Mouse (Mus musculus) CH12.LX (cell line): ENCODE results near the gene Nle1. TPM values are rescaled to one million over a fixed set of nuclear protein-coding genes. Genes with fewer than 3 reads are reported as not detected.

Experiments
- DNase-seq: peaks from one replicate; pipeline ENCODE4 v3.0.0-alpha.2; 2013; ENCODE audit errors: extremely low read depth
- H3K27ac ChIP-seq: 2 replicates; pipeline ENCODE4 v1.5.1; 2012; ENCODE audit warnings: low read depth, mild to moderate bottlenecking, control low read depth, moderate library complexity; ENCODE audit not compliant: insufficient read depth
- H3K27me3 ChIP-seq: replicated peaks from 2 replicates; pipeline ENCODE3; 2012; ENCODE audit warnings: inconsistent platforms
- H3K36me3 ChIP-seq, 2 experiments: replicated peaks in 1 of 2; 2 replicates each; pipeline versions ENCODE3 to v1.6.1; 2012; ENCODE audit warnings: inconsistent platforms in 1 of 2, low read length in 1 of 2, mild to moderate bottlenecking in 1 of 2, mixed read lengths in 1 of 2, moderate library complexity in 1 of 2; ENCODE audit not compliant: control insufficient read depth in 1 of 2, insufficient read depth in 1 of 2
- H3K4me1 ChIP-seq, 2 experiments: 2 replicates each; pipeline ENCODE4 v1.6.1; 2012; ENCODE audit warnings: inconsistent platforms in 1 of 2, moderate library complexity in 1 of 2; ENCODE audit not compliant: insufficient read depth in 2 of 2, control insufficient read depth in 1 of 2
- H3K4me2 ChIP-seq: 2 replicates; pipeline ENCODE4 v1.6.1; 2012; ENCODE audit warnings: low read depth, mild to moderate bottlenecking, control low read depth; ENCODE audit not compliant: poor library complexity, insufficient read depth, severe bottlenecking
- H3K4me3 ChIP-seq, 3 experiments: fragments of 150-350 bp in 1 of 3; sonication (generic) in 1 of 3; replicated peaks in 1 of 3; 2 replicates each; pipeline versions ENCODE3 to v1.5.1; 2011 to 2012; ENCODE audit warnings: low read depth in 2 of 3, low read length in 2 of 3, mild to moderate bottlenecking in 2 of 3, moderate library complexity in 2 of 3, control low read depth in 1 of 3, improper control_type of control experiment in 1 of 3, inconsistent platforms in 1 of 3, mixed read lengths in 1 of 3; ENCODE audit not compliant: poor library complexity in 1 of 3
- H3K79me2 ChIP-seq: replicated peaks from 2 replicates; pipeline ENCODE4 v1.6.1; 2012; ENCODE audit warnings: mild to moderate bottlenecking, moderate library complexity; ENCODE audit not compliant: control insufficient read depth, poor library complexity, insufficient read depth, severe bottlenecking; ENCODE audit errors: extremely low read depth
- H3K9ac ChIP-seq: 2 replicates; pipeline ENCODE4 v1.6.1; 2012; ENCODE audit warnings: low read depth, mild to moderate bottlenecking, control low read depth, moderate library complexity; ENCODE audit not compliant: insufficient read depth
- H3K9me3 ChIP-seq: replicated peaks from 2 replicates; pipeline ENCODE3; 2012; ENCODE audit warnings: low read length, inconsistent platforms, mixed read lengths
- BHLHE40 ChIP-seq: IDR thresholded peaks from 2 replicates; pipeline ENCODE4 v1.6.1; 2011; ENCODE audit warnings: mild to moderate bottlenecking, low read depth, low read length, improper control_type of control experiment
- CHD1 ChIP-seq: IDR thresholded peaks from 2 replicates; pipeline ENCODE4 v1.6.1; 2012; ENCODE audit warnings: low read depth, low read length, improper control_type of control experiment, inconsistent platforms
- CHD2 ChIP-seq: IDR thresholded peaks from 2 replicates; pipeline ENCODE4 v1.6.1; 2011; ENCODE audit warnings: low read length, improper control_type of control experiment
- CTCF ChIP-seq, 2 experiments: IDR thresholded peaks in 1 of 2; conservative IDR thresholded peaks in 1 of 2; 2 replicates each; pipeline ENCODE4 v1.5.1; 2011 to 2012; ENCODE audit warnings: low read depth in 2 of 2, low read length in 2 of 2, improper control_type of control experiment in 1 of 2, inconsistent platforms in 1 of 2, mild to moderate bottlenecking in 1 of 2, moderate library complexity in 1 of 2
- E2F4 ChIP-seq: IDR thresholded peaks from 2 replicates; pipeline ENCODE4 v1.6.1; 2011; ENCODE audit warnings: low read depth, low read length, improper control_type of control experiment; ENCODE audit not compliant: insufficient replicate concordance
- ELF1 ChIP-seq: IDR thresholded peaks from 2 replicates; pipeline ENCODE4 v1.6.1; 2014; ENCODE audit warnings: low read depth, mild to moderate bottlenecking, inconsistent platforms, low read length, improper control_type of control experiment
- EP300 ChIP-seq: IDR thresholded peaks from 2 replicates; pipeline ENCODE4 v1.6.1; 2011; ENCODE audit warnings: low read length, improper control_type of control experiment
- ETS1 ChIP-seq: conservative IDR thresholded peaks from 2 replicates; pipeline ENCODE4 v1.6.1; 2012; ENCODE audit warnings: low read depth, mild to moderate bottlenecking, inconsistent platforms, low read length, improper control_type of control experiment, moderate library complexity
- GABPA ChIP-seq: IDR thresholded peaks from 2 replicates; pipeline ENCODE4 v1.6.1; 2012; ENCODE audit warnings: low read depth, low read length, improper control_type of control experiment, inconsistent platforms; ENCODE audit not compliant: insufficient replicate concordance
- HCFC1 ChIP-seq: IDR thresholded peaks from 2 replicates; pipeline ENCODE4 v1.6.1; 2012; ENCODE audit warnings: low read depth, mild to moderate bottlenecking, inconsistent platforms, low read length, improper control_type of control experiment
- IRF4 ChIP-seq: IDR thresholded peaks from 2 replicates; pipeline ENCODE4 v1.6.1; 2014; ENCODE audit warnings: low read depth, mild to moderate bottlenecking, inconsistent platforms, low read length, improper control_type of control experiment
- JUN ChIP-seq: IDR thresholded peaks from 2 replicates; pipeline ENCODE4 v1.6.1; 2011; ENCODE audit warnings: low read depth, mild to moderate bottlenecking, low read length, improper control_type of control experiment, moderate library complexity; ENCODE audit not compliant: insufficient read depth
- JUND ChIP-seq: conservative IDR thresholded peaks from 2 replicates; pipeline ENCODE4 v1.6.1; 2011; ENCODE audit warnings: low read depth, low read length, improper control_type of control experiment
- KAT2A ChIP-seq: IDR thresholded peaks from 2 replicates; pipeline ENCODE4 v1.6.1; 2012; ENCODE audit warnings: low read length, improper control_type of control experiment, inconsistent platforms; ENCODE audit not compliant: insufficient replicate concordance
- MAFK ChIP-seq: IDR thresholded peaks from 2 replicates; pipeline ENCODE4 v1.6.1; 2011; ENCODE audit warnings: low read length, improper control_type of control experiment; ENCODE audit not compliant: insufficient replicate concordance
- MAX ChIP-seq: IDR thresholded peaks from 2 replicates; pipeline ENCODE4 v1.6.1; 2011; ENCODE audit warnings: low read length, improper control_type of control experiment
- MAZ ChIP-seq: IDR thresholded peaks from 2 replicates; pipeline ENCODE4 v1.6.1; 2012; ENCODE audit warnings: low read depth, mild to moderate bottlenecking, inconsistent platforms, low read length, improper control_type of control experiment, moderate library complexity
- MEF2A ChIP-seq: IDR thresholded peaks from 2 replicates; pipeline ENCODE4 v1.6.1; 2014; ENCODE audit warnings: low read depth, mild to moderate bottlenecking, inconsistent platforms, low read length, improper control_type of control experiment, borderline replicate concordance
- MXI1 ChIP-seq: IDR thresholded peaks from 2 replicates; pipeline ENCODE4 v1.6.1; 2011; ENCODE audit warnings: mild to moderate bottlenecking, low read depth, low read length, improper control_type of control experiment
- MYC ChIP-seq: IDR thresholded peaks from 2 replicates; pipeline ENCODE4 v1.6.1; 2011; ENCODE audit warnings: low read depth, mild to moderate bottlenecking, improper control_type of control experiment, low read length
- NRF1 ChIP-seq: IDR thresholded peaks from 2 replicates; pipeline ENCODE4 v1.6.1; 2014; ENCODE audit warnings: low read depth, mild to moderate bottlenecking, inconsistent platforms, low read length, improper control_type of control experiment, moderate library complexity
- PAX5 ChIP-seq: IDR thresholded peaks from 2 replicates; pipeline ENCODE4 v1.6.1; 2012; ENCODE audit warnings: low read length, inconsistent platforms, mixed read lengths
- POLR2A ChIP-seq: IDR thresholded peaks from 2 replicates; pipeline ENCODE4 v1.6.1; 2011; ENCODE audit warnings: low read depth, mild to moderate bottlenecking, improper control_type of control experiment, low read length
- POLR2AphosphoS2 ChIP-seq: IDR thresholded peaks from 2 replicates; pipeline ENCODE4 v1.6.1; 2011; ENCODE audit warnings: low read depth, low read length, improper control_type of control experiment
- RAD21 ChIP-seq: IDR thresholded peaks from 2 replicates; pipeline ENCODE4 v1.6.1; 2011; ENCODE audit warnings: low read depth, mild to moderate bottlenecking, low read length, improper control_type of control experiment, moderate library complexity
- RCOR1 ChIP-seq: conservative IDR thresholded peaks from 2 replicates; pipeline ENCODE4 v1.6.1; 2012; ENCODE audit warnings: low read depth, mild to moderate bottlenecking, inconsistent platforms, low read length, improper control_type of control experiment
- SIN3A ChIP-seq: IDR thresholded peaks from 2 replicates; pipeline ENCODE4 v1.6.1; 2012; ENCODE audit warnings: low read length, improper control_type of control experiment, inconsistent platforms
- SMC3 ChIP-seq: IDR thresholded peaks from 2 replicates; pipeline ENCODE4 v1.6.1; 2011; ENCODE audit warnings: low read depth, low read length, improper control_type of control experiment
- TBP ChIP-seq: conservative IDR thresholded peaks from 2 replicates; pipeline ENCODE4 v1.6.1; 2011; ENCODE audit warnings: low read depth, low read length, improper control_type of control experiment
- TCF12 ChIP-seq: IDR thresholded peaks from 2 replicates; pipeline ENCODE4 v1.6.1; 2014; ENCODE audit warnings: low read depth, mild to moderate bottlenecking, inconsistent platforms, low read length, improper control_type of control experiment
- UBTF ChIP-seq: IDR thresholded peaks from 2 replicates; pipeline ENCODE4 v1.6.1; 2012; ENCODE audit warnings: low read depth, mild to moderate bottlenecking, inconsistent platforms, low read length, improper control_type of control experiment, moderate library complexity
- USF1 ChIP-seq: IDR thresholded peaks from 2 replicates; pipeline ENCODE4 v1.6.1; 2014; ENCODE audit warnings: low read depth, mild to moderate bottlenecking, inconsistent platforms, low read length, improper control_type of control experiment
- USF2 ChIP-seq: conservative IDR thresholded peaks from 2 replicates; pipeline ENCODE4 v1.6.1; 2011; ENCODE audit warnings: low read depth, low read length, improper control_type of control experiment
- ZC3H11A ChIP-seq: IDR thresholded peaks from 2 replicates; pipeline ENCODE4 v1.6.1; 2012; ENCODE audit warnings: low read depth, mild to moderate bottlenecking, inconsistent platforms, low read length, improper control_type of control experiment
- ZKSCAN1 ChIP-seq: IDR thresholded peaks from 2 replicates; pipeline ENCODE4 v1.6.1; 2012; ENCODE audit warnings: low read depth, inconsistent platforms, low read length, improper control_type of control experiment, borderline replicate concordance
- ZMIZ1 ChIP-seq: IDR thresholded peaks from 2 replicates; pipeline ENCODE4 v1.6.1; 2012; ENCODE audit warnings: low read depth, mild to moderate bottlenecking, inconsistent platforms, low read length, improper control_type of control experiment
- ZNF384 ChIP-seq: IDR thresholded peaks from 2 replicates; pipeline ENCODE4 v1.6.1; 2012; ENCODE audit warnings: low read depth, low read length, improper control_type of control experiment, inconsistent platforms
- dilution Hi-C: fragments of 300-500 bp; cut with MboI; formaldehyde crosslinking; loops from 2 replicates; pipeline ENCODE4 v1.14.3; 2020; ENCODE audit warnings: low sequenced_read_pairs; ENCODE audit not compliant: extremely low pct_unique_long_range_greater_than_20kb, extremely low pct_ligation_motif_present
- in situ Hi-C: fragments of 300-500 bp; cut with MboI; formaldehyde crosslinking; loops from 3 replicates; pipeline ENCODE4 v1.14.3; 2019; ENCODE audit warnings: low sequenced_read_pairs, low pct_ligation_motif_present, low pct_unique_long_range_greater_than_20kb, mixed read lengths
- polyA plus RNA-seq: library from polyadenylated mRNA; unstranded; fragments of >175 nt; gene quantifications from 2 replicates; pipeline ENCODE4 v1.2.1, GENCODE M21; 2012; ENCODE audit warnings: low read depth; ENCODE audit not compliant: insufficient read length
- total RNA-seq, 2 experiments: library from RNA; depleted of rRNA; stranded (reverse); fragments of 300-350 nt in 1 of 2; fragments of >200 nt in 1 of 2; gene quantifications; 2 replicates each; pipeline ENCODE4 v1.2.3; 2012 to 2014

Nle1 gene
- total RNA-seq (2012; rRNA removed) (69.1 and 80.0 TPM in 2 replicates), total RNA-seq (2014; rRNA removed) (54.4 and 54.9 TPM in 2 replicates), polyA plus RNA-seq (107 and 135 TPM in 2 replicates)

DNA sequence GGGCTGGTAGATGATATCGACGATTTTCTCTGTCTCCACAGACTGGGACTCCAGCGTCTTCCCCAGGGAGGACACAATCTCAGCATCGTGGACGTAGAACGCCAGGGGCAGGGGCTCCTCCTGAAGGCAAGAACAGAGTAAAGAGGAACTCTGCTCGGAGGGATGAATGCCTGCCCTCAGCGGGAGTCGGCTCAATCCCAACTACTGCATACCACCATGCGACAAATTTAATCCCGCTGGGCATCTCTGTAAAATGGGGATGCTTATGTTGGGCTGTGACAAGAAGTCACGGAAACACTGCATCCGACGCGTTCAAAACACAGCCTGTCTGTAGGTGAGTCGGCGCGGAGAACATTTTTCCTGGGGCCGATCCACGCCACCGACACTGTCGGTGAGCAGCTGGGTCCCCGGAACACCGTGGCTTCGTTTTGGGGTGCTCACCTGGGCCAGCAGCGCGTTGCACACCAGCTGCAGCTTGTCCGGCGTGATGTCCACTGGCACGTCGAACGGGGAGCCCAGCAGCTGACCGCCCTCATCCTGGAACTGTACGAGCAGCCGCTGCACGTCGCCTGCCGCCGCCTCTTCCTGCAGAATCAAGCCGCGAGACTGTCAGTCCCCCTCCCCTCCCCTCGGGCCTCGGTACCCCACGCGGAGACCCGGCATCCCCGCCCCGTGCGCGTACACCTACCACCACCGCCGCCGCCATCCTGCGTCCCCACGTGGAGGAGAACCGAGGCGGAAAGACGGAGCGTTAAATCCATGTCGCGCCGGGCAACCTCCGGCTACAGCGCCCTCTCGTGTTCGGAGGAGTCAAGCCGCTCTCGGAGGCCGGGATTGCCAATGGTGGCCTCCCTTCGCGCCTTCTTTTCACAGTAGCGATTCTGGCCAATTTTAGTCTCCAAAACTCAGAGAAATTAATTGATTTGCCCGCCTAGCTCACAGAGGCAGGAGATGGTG is at the start of gene Nle1:
Gene Nle1, minus strand, starts transcription at position 761 of the 957 bp plus-strand sequence.
- peak within 1 kb of the TSS; percentile 81 to 90 (median 84) for H3K4me3 ChIP-seq
- peaks cover 37 to 44% of the 10 kb centered on the region in 2 experiments for H3K36me3 ChIP-seq
- dilution Hi-C loops (no loop called here), in situ Hi-C loops (loop anchor here (25.0 kb wide), 2 partner anchors 279 to 504 kb away; partner anchors contain the start of genes Rasl10b, Slfn3 and Slfn4)
- H3K9ac ChIP-seq = peak within 1 kb of the TSS; percentile 69
- no peaks in the 10 kb centered on the region for H3K9me3 ChIP-seq
- peaks cover 16% of the 10 kb centered on the region for H3K79me2 ChIP-seq
- DNase-seq = peak; percentile 95
- H3K4me1 ChIP-seq = peaks cover 3 to 29% of the 10 kb centered on the region in 2 experiments; a peak in 2 of 4 replicates
- no peak within 1 kb of the TSS for H3K27ac ChIP-seq
- peak within 1 kb of the TSS; percentile 85 for H3K4me2 ChIP-seq
- peaks cover 18% of the 10 kb centered on the region for H3K27me3 ChIP-seq
- TF ChIP-seq EP300 (no peak), ELF1 (peak; percentile 76), PAX5 (no peak), CTCF (conservative IDR thresholded peaks at IDR 0.05 in 1 of 2, IDR thresholded peaks at IDR 0.05 in 1 of 2; ENCODE audit: low read depth in 2 of 2, low read length in 2 of 2) (peak; percentile 25 to 94; a peak in 2 of 4 replicates), GABPA (peak; percentile 97), POLR2AphosphoS2 (peak; percentile 34; the same call in 1 of the 2 replicates), ETS1 (0 out of 2 replicates have a peak, but pooled peaks have one; percentile 14), MAFK (no peak), MXI1 (peak; percentile 100), ZMIZ1 (no peak; the same call in 1 of the 2 replicates), CHD2 (peak; percentile 41), TBP (peak; percentile 94), UBTF (no peak), MAZ (no peak), HCFC1 (peak; percentile 86), MEF2A (peak; percentile 78; the same call in 1 of the 2 replicates), JUN (no peak), JUND (no peak), POLR2A (peak; percentile 92), SIN3A (peak; percentile 96), MAX (peak; percentile 98), ZKSCAN1 (no peak), USF1 (peak; percentile 73), BHLHE40 (peak; percentile 40; the same call in 1 of the 2 replicates), TCF12 (peak; percentile 97), KAT2A (0 out of 2 replicates have a peak, but pooled peaks have one; percentile 53), MYC (peak; percentile 98), CHD1 (no peak), NRF1 (peak; percentile 57), SMC3 (peak; percentile 49), RAD21 (no peak), E2F4 (no peak), ZC3H11A (no peak), ZNF384 (no peak), RCOR1 (no peak), USF2 (no peak), IRF4 (peak; percentile 72)
